Mouse (Mus musculus) embryo, embryonic 9.5 days (tissue): Measurements from ENCODE around the gene Gabrr1.
"Not testable (repeated sequence)": the region's sequence is repeated elsewhere in the genome, so short reads cannot be mapped to it uniquely, and the experiment has no call there.

ENCODE experiments used
- DNase-seq: peaks from one replicate; pipeline ENCODE4 v3.0.0-alpha.2; 2017; ENCODE audit errors: extremely low spot score

Gene Gabrr1

GRCm38 (mm10) chr4:33132221-33132620, at the start of gene Gabrr1:
TSS of gene Gabrr1 (plus strand) at chr4:33132521.
- DNase-seq = no peak

DNA sequence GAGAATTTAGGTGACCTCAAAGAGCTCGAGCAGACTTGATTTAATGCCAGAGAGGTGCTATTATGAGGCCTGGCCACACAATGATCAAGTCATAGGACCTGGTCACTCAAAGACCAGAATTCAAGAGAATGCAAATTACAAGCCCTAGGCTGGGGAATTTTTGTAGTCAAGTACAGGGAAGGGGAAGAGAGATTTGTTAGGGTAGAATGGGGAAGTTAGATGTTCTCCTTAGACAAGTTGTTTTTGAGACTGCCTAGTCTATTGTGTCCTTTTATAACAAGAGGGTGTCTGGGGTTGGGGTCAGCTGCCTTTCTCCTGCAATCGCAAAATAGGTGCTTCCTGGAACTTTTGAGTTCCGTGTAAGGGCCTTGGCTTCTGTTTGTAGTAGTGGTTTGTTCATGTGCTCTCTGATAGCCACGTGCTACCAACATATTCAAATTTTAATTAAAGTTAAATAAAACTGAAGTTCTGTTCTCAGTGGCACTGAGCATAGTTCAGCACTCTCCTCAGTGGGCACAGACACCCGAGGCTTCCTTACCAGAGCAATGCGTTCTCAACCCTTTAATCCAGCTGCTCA, 33.1 kb upstream of the Gabrr1 start:
- DNase-seq = no peak

GRCm38 (mm10) chr4:33109720-33110458, 22.4 kb upstream of the Gabrr1 start:
- no peak for DNase-seq

- DNase-seq = no peak
Observed at GRCm38 (mm10) chr4:33110845-33111244, 21.5 kb upstream of the Gabrr1 start.

GRCm38 (mm10) chr4:33111358-33111757, 21.0 kb upstream of the Gabrr1 start:
- no peak for DNase-seq

- DNase-seq = not testable (repeated sequence)
Observed at GRCm38 (mm10) chr4:33112866-33113265, 19.5 kb upstream of the Gabrr1 start.

GRCm38 (mm10) chr4:33119118-33119517, 13.2 kb upstream of the Gabrr1 start:
- DNase-seq = peak; percentile 75

GRCm38 (mm10) chr4:33124493-33124892, 7.8 kb upstream of the Gabrr1 start:
- peak; percentile 21 for DNase-seq

GRCm38 (mm10) chr4:33125409-33126084, 6.8 kb upstream of the Gabrr1 start:
- no peak for DNase-seq

GRCm38 (mm10) chr4:33146679-33147291, 14.5 kb downstream of the Gabrr1 start:
- DNase-seq = no peak

DNA sequence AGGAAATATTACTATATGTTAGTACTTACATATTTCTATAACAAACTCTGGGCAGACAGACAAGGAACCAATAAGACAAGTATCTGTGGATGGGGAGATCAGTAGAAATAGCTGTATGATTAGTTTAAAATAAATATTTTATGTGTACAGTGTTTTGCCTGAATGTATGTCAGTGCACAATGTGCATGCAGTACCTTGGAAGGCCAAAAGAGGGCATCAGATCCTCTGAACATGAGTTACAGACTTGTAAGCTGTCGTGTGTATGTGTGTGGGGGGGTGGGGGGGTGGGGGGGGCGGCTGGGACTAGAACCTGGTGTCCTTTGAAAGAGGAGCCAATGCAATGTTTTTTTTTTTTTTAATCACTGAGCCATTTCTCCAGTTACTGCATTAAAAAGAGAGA, 15.5 kb downstream of the Gabrr1 start:
- peak; percentile 34 for DNase-seq

DNA sequence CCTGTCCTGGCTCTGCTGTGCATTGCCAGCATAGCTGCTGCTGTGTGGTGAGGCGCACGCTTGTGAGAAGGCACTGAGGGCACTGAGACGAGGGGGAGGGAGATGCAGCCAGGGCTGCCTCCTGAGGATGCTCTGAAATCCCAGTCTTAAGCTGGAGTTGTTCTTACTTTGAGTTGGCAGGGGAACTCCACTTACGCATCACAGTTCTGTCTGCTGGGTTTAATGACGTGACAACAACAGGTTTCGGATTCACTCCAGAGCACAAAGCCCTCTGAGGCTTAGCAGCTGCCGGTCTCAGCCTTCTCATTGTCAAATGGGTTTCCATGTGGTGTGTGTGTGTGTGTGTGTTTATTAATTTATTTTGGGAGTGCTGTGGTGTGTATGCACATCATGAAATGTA, 16.8 kb downstream of the Gabrr1 start:
- no peak for DNase-seq

DNA sequence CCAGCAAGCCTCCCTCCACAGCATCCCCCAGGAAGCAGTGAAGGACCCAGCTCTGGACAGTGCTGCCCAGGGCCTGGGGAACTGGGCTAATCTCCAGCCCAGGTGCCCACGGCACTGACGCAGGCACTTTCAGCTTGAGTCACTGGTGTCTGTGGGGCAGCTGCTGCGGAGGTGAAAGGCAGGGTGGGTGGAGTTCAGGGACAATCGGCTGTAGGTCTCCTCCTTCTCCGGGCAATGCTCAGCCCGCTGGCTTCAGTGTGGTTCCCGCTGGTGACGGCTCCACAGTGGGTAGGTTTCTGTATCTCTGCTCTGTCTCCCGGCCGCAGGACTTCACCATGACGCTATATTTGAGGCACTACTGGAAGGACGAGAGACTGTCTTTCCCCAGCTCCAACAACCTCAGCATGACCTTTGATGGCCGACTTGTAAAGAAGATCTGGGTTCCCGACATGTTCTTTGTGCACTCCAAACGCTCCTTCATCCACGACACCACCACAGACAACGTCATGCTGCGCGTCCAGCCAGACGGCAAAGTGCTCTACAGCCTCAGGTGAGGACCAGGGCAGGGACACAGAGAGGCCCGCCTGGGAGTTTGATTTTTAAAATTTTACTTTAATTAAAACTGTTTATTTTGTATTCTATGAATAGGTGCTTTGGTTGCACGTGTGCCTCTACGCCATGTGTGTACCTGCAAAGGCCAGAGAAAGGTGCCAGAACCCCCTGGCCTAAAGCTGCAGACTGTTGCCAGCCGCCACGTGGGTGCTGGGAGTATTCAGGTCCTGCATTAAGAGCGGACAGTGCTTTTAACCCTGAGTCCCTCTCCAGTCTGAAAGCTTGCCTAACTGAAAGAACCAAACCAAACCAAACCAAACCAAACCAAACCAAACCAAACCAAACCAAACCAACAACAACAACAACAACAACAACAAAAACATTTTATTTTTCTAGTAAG, 20.0 kb downstream of the Gabrr1 start:
- no peak for DNase-seq

- DNase-seq = no peak
Observed at GRCm38 (mm10) chr4:33183477-33183876, 51.2 kb downstream of the Gabrr1 start.

- DNase-seq = no peak
Observed at GRCm38 (mm10) chr4:33188164-33188563, 55.8 kb downstream of the Gabrr1 start.

DNA sequence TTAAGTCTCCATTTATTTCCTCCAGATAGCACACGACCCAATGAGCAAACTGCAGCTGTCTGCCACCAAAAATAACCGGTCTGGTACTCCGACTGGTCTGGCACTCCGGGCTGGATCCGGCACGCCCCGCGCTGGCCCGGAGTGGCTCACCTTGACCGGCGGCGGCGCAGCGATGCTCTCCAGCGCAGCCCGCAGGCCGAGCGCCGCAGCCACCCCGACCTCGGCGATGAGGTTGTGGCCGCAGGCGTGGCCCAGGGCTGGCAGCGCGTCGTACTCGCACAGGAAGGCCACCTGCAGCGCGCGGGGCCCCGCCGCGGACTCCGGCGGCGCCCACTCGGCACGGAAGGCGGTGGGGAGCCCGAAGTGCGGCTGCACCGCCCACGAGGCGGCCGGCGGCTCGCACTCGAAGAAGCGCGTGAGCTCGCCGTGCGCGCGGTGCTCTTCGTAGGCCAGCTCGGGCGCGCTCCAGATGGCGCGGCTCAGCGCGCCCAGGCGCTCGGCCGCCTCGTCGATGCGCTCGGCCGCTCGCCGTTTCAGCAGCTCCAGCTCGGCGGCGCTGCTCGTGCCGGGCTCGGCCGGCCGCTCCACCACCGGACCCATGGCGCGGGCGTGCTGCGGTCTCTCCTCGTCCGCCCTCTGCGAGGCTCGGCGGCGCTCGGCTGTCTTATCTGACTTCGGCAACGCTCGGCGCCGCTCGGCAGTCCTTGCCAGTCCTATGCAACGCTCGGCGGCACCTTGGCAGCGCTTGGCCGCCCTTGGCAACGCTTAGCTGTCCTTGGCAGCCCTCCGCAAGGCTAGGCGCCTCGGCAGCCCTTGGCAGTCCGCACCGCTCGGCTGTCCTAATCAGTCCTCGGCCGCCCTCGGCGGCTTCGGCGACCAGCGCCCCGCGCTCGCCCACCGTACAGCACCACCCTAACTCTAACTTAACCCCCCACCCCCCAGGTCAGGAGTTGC, 56.7 kb downstream of the Gabrr1 start:
- peak; percentile 78 for DNase-seq

DNA sequence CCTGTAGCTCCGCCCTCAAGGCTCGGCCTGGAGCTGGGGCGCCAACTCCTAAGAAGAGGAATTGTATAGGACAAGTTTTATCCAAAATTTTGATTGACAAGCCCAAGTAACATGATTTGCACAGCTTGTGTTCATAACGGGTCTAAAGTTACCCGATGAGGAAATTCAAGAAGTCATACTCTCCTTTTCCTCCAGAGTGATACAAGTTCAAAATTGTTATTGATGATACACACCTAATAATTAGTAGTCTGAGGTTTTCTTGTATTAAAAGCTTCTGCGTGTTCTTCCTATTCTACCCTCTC, 57.4 kb downstream of the Gabrr1 start, which contains the start of gene Pm20d2:
Gene Pm20d2 (minus strand): TSS at position 3 of the 302 bp plus-strand sequence.
- no peak for DNase-seq

DNA sequence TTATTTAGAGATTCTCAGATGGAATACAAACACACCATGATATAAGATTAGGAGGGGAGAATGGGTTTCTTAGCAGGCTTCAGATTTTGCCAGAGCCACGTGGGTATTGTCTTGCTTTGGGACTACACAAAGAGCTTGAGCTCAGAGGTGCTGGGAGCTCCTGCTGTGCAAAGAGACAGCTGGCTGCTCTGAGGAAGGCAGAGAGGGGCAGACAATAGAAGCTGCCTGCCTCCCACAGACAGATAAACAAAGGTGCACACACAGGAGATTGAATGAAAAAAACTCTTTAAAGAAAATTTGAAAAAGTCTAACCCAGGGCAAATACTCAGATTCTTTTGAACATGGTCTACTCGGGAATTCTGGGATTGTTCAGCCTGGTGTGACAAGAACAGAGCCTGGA, 65.8 kb downstream of the Gabrr1 start:
- no peak for DNase-seq

GRCm38 (mm10) chr4:33204682-33205081, 72.4 kb downstream of the Gabrr1 start:
- peak; percentile 63 for DNase-seq

- no peak for DNase-seq
Observed at GRCm38 (mm10) chr4:33207551-33207950, 75.2 kb downstream of the Gabrr1 start.
